Mouse (Mus musculus) layer of hippocampus, postnatal 36 days (tissue): ENCODE data around the gene Samd8. TPM values are rescaled to one million over a fixed set of nuclear protein-coding genes. Genes with fewer than 3 reads are reported as not detected.

Source experiments
- DNase-seq, 2 experiments: peaks; one replicate each; pipeline ENCODE4 v3.0.0; 2022
- total RNA-seq, 2 experiments: library from RNA; stranded (reverse); gene quantifications; 2 replicates each; pipeline ENCODE4 v1.2.3; 2021

The Samd8 gene
- total RNA-seq, 2 experiments from 2014 or later, result 84.9 to 87.7 TPM

GRCm38 (mm10) chr14:21746251-21746650, 4.1 kb upstream of the Samd8 start:
- no peak for DNase-seq

GRCm38 (mm10) chr14:21746846-21747245, 3.5 kb upstream of the Samd8 start:
- DNase-seq, result no peak

GRCm38 (mm10) chr14:21747436-21748141, 2.7 kb upstream of the Samd8 start:
- no peak for DNase-seq

- no peak for DNase-seq
Observed at GRCm38 (mm10) chr14:21748142-21748870, 2.0 kb upstream of the Samd8 start.

- DNase-seq, result peak; percentile 69 to 70
Observed at GRCm38 (mm10) chr14:21750881-21751542, 681 bp downstream of the Samd8 start, which contains the start of gene Dusp13. Dusp13 (minus strand) TSS chr14:21751181.

GRCm38 (mm10) chr14:21752411-21752810, 2.1 kb downstream of the Samd8 start:
- DNase-seq, result no peak

GRCm38 (mm10) chr14:21753367-21753766, 3.0 kb downstream of the Samd8 start:
- DNase-seq, result no peak

GRCm38 (mm10) chr14:21761560-21761959, 11.2 kb downstream of the Samd8 start:
- no peak for DNase-seq

GRCm38 (mm10) chr14:21763736-21764135, 13.4 kb downstream of the Samd8 start:
- DNase-seq, result no peak

- DNase-seq, result no peak
Observed at GRCm38 (mm10) chr14:21764646-21765045, 14.3 kb downstream of the Samd8 start.

GRCm38 (mm10) chr14:21765754-21766397, 15.5 kb downstream of the Samd8 start:
- DNase-seq, result no peak

- no peak for DNase-seq
Observed at GRCm38 (mm10) chr14:21766398-21766958, 16.1 kb downstream of the Samd8 start.

GRCm38 (mm10) chr14:21772506-21773281, 22.4 kb downstream of the Samd8 start:
- no peak for DNase-seq

GRCm38 (mm10) chr14:21773946-21774345, 23.6 kb downstream of the Samd8 start:
- DNase-seq, result no peak

- no peak for DNase-seq
Observed at GRCm38 (mm10) chr14:21776201-21776600, 25.9 kb downstream of the Samd8 start.

GRCm38 (mm10) chr14:21786500-21786899, 36.2 kb downstream of the Samd8 start:
- no peak for DNase-seq

GRCm38 (mm10) chr14:21787374-21787773, 37.0 kb downstream of the Samd8 start:
- no peak for DNase-seq

- no peak for DNase-seq
Observed at GRCm38 (mm10) chr14:21788121-21788520, 37.8 kb downstream of the Samd8 start.

- DNase-seq, result no peak
Observed at GRCm38 (mm10) chr14:21790585-21791251, 40.4 kb downstream of the Samd8 start.

GRCm38 (mm10) chr14:21791722-21792121, 41.4 kb downstream of the Samd8 start:
- no peak for DNase-seq

- DNase-seq, result no peak
Observed at GRCm38 (mm10) chr14:21792250-21792649, 41.9 kb downstream of the Samd8 start.
